Mouse (Mus musculus) kidney, postnatal 0 days (tissue): ENCODE results near the gene Defa31. TPM values are rescaled to one million over a fixed set of nuclear protein-coding genes. Genes with fewer than 3 reads are reported as not detected.
"Not testable (repeated sequence)": the region's sequence is repeated elsewhere in the genome, so short reads cannot be mapped to it uniquely, and the experiment has no call there.

Source experiments
- ATAC-seq: fragments of 200-750 bp; cut with Nextera tagmentation; replicated peaks from 2 replicates; pipeline ENCODE4 v1.8.0; 2017; ENCODE audit warnings: low read depth, moderate number of reproducible peaks, moderate TSS enrichment, moderate library complexity; ENCODE audit not compliant: low FRiP score
- DNase-seq: peaks from one replicate; pipeline ENCODE4 v3.0.0-alpha.2; 2016; ENCODE audit warnings: low spot score
- H3K27ac ChIP-seq: fragments of 300-500 bp; sonication (generic); 2 replicates; pipeline ENCODE4 v1.5.1; 2014; ENCODE audit warnings: mild to moderate bottlenecking
- H3K27me3 ChIP-seq: fragments of 300-500 bp; sonication (generic); 2 replicates; pipeline ENCODE4 v1.6.1; 2014; ENCODE audit warnings: low read length, mixed read lengths; ENCODE audit not compliant: insufficient read depth
- H3K36me3 ChIP-seq: fragments of 300-500 bp; sonication (generic); 2 replicates; pipeline ENCODE4 v1.6.1; 2014; ENCODE audit warnings: low read length, mixed read lengths; ENCODE audit not compliant: insufficient read depth
- H3K4me1 ChIP-seq: fragments of 300-500 bp; sonication (generic); replicated peaks from 2 replicates; pipeline ENCODE4 v1.6.1; 2014; ENCODE audit warnings: antibody characterized with exemption, low read length, mixed read lengths; ENCODE audit not compliant: insufficient read depth
- H3K4me2 ChIP-seq: fragments of 300-500 bp; sonication (generic); 2 replicates; pipeline ENCODE4 v1.6.1; 2014; ENCODE audit warnings: mild to moderate bottlenecking, low read length, moderate library complexity, mixed read lengths
- H3K4me3 ChIP-seq: fragments of 300-500 bp; sonication (generic); replicated peaks from 2 replicates; pipeline ENCODE4 v1.5.1; 2014; ENCODE audit warnings: low read depth, low read length
- H3K9ac ChIP-seq: fragments of 300-500 bp; sonication (generic); 2 replicates; pipeline ENCODE4 v1.6.1; 2014; ENCODE audit warnings: low read depth, low read length
- H3K9me3 ChIP-seq: fragments of 300-500 bp; sonication (generic); replicated peaks from 2 replicates; pipeline ENCODE4 v1.6.1; 2016; ENCODE audit warnings: low read length, inconsistent platforms, mixed read lengths
- WGBS: fragments of 180-500 bp; shearing (Covaris S2); extraction: QIAGEN DNeasy Blood & Tissue Kit; methylation state at CpG from one replicate; pipeline ENCODE4 v1.1.7; 2014; 5-methylcytosine and 5-hydroxymethylcytosine counted together
- polyA plus RNA-seq: library from polyadenylated mRNA; unstranded; fragments of >200 nt; fragmentation: Nextera tagmentation; extraction: Ambion mirVana; gene quantifications from 2 replicates; pipeline ENCODE4 v1.2.1, GENCODE M21; 2015

The Defa31 gene
- not detected in 2 replicates for polyA plus RNA-seq

GRCm38 (mm10) chr8:21191314-21191713, at the start of gene Defa31:
Defa31 (plus strand) TSS chr8:21191614.
- DNase-seq, H3K4me2 ChIP-seq, ATAC-seq, H3K27ac ChIP-seq, H3K9ac ChIP-seq, H3K9me3 ChIP-seq, H3K4me3 ChIP-seq, H3K4me1 ChIP-seq, H3K36me3 ChIP-seq, H3K27me3 ChIP-seq: not testable (repeated sequence)
- no CpG with 5 or more reads among the region's 1 CpGs for WGBS

- not testable (repeated sequence) for H3K36me3 ChIP-seq, ATAC-seq, H3K4me2 ChIP-seq, H3K9me3 ChIP-seq, H3K9ac ChIP-seq, H3K4me1 ChIP-seq, H3K27ac ChIP-seq, DNase-seq, H3K27me3 ChIP-seq, H3K4me3 ChIP-seq
- WGBS = no CpG with 5 or more reads among the region's 1 CpGs
Measured at GRCm38 (mm10) chr8:21161977-21162376, 29.4 kb upstream of the Defa31 start, which contains the start of gene Defa22. Defa22 (plus strand) TSS chr8:21162277.

- H3K9me3 ChIP-seq, H3K4me3 ChIP-seq, H3K4me1 ChIP-seq, H3K4me2 ChIP-seq, H3K36me3 ChIP-seq, H3K9ac ChIP-seq, ATAC-seq, DNase-seq, H3K27ac ChIP-seq, H3K27me3 ChIP-seq: not testable (repeated sequence)
- WGBS = no CpG with 5 or more reads among the region's 1 CpGs
Measured at GRCm38 (mm10) chr8:21201261-21201660, 9.8 kb downstream of the Defa31 start, which contains the start of gene Gm15293. Gm15293 (plus strand) TSS chr8:21201561.

Other genes with a start within 250 kb of the Defa31 start
- not detected in 2 replicates for gene AY761185, start 246.9 kb upstream of the Defa31 start, polyA plus RNA-seq
- not detected in 2 replicates for gene Defa21, start 166.1 kb upstream of the Defa31 start, polyA plus RNA-seq
- gene Defa23, start 136.6 kb upstream of the Defa31 start, polyA plus RNA-seq = not detected in 2 replicates
- not detected in 2 replicates for gene Defa35, start 126.6 kb upstream of the Defa31 start, polyA plus RNA-seq
- gene Defa25, start 107.2 kb upstream of the Defa31 start, polyA plus RNA-seq = not detected in 2 replicates
- gene Gm14851, start 95.6 kb upstream of the Defa31 start, polyA plus RNA-seq = not detected in 2 replicates
- gene Defa30, start 57.0 kb upstream of the Defa31 start, polyA plus RNA-seq = not detected in 2 replicates
- gene Defa22, start 29.3 kb upstream of the Defa31 start, polyA plus RNA-seq = not detected in 2 replicates
- gene Gm15293, start 9.9 kb downstream of the Defa31 start, polyA plus RNA-seq = not detected in 2 replicates
- gene Gm15292, start 58.1 kb downstream of the Defa31 start, polyA plus RNA-seq = not detected in 2 replicates
- gene Defa27, start 123.9 kb downstream of the Defa31 start, polyA plus RNA-seq = not detected in 2 replicates
- gene Defa29, start 135.4 kb downstream of the Defa31 start, polyA plus RNA-seq = not detected in 2 replicates
- gene Defa2, start 186.9 kb downstream of the Defa31 start, polyA plus RNA-seq = not detected in 2 replicates
- not detected in 2 replicates for gene Defa33, start 200.2 kb downstream of the Defa31 start, polyA plus RNA-seq
- not detected in 2 replicates for gene Defa36, start 235.8 kb downstream of the Defa31 start, polyA plus RNA-seq